Mouse (Mus musculus): ENCODE measurements around the gene Tgfbr3. TPM values are rescaled to one million over a fixed set of nuclear protein-coding genes. Genes with fewer than 3 reads are reported as not detected.
A peak's percentile ranks its signal among the peaks of the same experiment; 100 is the strongest.

Tgfbr3 gene
- polyA plus RNA-seq, 1 experiment from 2014 or later: 38.2 TPM

DNA sequence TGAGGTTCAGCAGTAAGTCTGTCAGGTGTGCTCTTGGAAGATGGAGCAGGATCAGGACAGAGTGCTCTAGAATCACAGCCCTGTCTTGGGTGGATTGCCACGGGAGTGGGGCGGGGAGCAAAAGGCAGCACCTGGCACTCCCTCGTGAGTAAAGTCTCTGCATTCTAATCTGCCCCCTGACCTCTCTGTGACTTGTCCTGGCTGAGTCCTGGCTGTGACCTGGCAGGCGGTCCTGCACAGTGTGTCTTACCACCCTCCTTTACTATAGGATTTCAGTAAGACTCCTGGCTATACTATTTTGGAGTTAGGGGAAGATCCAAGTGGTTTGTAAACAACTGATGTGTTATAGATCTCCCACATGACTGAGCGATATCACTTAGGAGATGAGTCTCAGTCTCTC is 199.5 kb downstream of the Tgfbr3 start:
- no peak overlapping the region for H3K27ac ChIP-seq (ENCODE audit: low read depth, low read length)
- WGBS: 54% methylated on average over 5 of the region's 5 CpGs
- H3K4me2 ChIP-seq: no peak overlapping the region
- H3K4me1 ChIP-seq (replicated peaks; ENCODE audit: control insufficient read depth, insufficient read depth, low read length): no peaks in the 10 kb centered on the region
- ATAC-seq (replicated peaks; ENCODE audit: low FRiP score) (no peak), DNase-seq (ENCODE audit: low spot score) (no peak)
- no peak overlapping the region for H3K4me3 ChIP-seq (ENCODE audit: low read depth, low read length)
- H3K36me3 ChIP-seq (ENCODE audit: control insufficient read depth, insufficient read depth, low read length): no peaks in the 10 kb centered on the region
- H3K9ac ChIP-seq (ENCODE audit: low read depth, low read length): no peak overlapping the region
- no peaks in the 10 kb centered on the region for H3K27me3 ChIP-seq (replicated peaks; ENCODE audit: control insufficient read depth, insufficient read depth, low read length)
- H3K9me3 ChIP-seq (ENCODE audit: control insufficient read depth, low read length): no peaks in the 10 kb centered on the region

GRCm38 (mm10) chr5:107087829-107088808 is 201.3 kb downstream of the Tgfbr3 start:
- WGBS: 57% methylated on average over 12 of the region's 12 CpGs
- Histone ChIP-seq H3K9ac (ENCODE audit: low read depth, low read length) (no peak overlapping the region), H3K36me3 (ENCODE audit: control insufficient read depth, insufficient read depth, low read length) (no peaks in the 10 kb centered on the region), H3K27ac (ENCODE audit: low read depth, low read length) (peak overlapping the region; percentile 16; the same call in 1 of the 2 replicates), H3K4me2 (no peak overlapping the region), H3K4me3 (ENCODE audit: low read depth, low read length) (no peak overlapping the region), H3K4me1 (replicated peaks; ENCODE audit: control insufficient read depth, insufficient read depth, low read length) (no peaks in the 10 kb centered on the region), H3K27me3 (replicated peaks; ENCODE audit: control insufficient read depth, insufficient read depth, low read length) (no peaks in the 10 kb centered on the region), H3K9me3 (ENCODE audit: control insufficient read depth, low read length) (no peaks in the 10 kb centered on the region)
- no peak for ATAC-seq (replicated peaks; ENCODE audit: low FRiP score)
- DNase-seq (ENCODE audit: low spot score): no peak

DNA sequence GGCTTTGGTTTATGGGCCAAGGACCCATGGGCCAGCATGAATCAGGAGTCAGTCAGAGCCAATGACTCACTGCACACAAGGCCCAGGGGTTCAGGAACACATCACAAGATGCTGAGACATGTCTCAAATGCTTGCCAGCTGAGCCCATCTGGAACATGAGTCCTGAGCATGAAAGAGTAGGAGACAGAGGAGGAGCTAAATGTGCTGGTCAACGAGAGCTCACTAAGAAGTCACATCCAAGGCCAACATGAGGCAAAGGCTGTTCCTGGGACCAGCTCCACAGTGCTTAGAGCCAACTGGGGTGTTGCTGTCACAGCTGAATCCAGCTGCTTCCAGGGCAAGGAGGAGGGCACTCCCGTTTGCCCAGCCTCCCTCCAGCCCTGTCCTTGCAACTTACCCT is 202.1 kb downstream of the Tgfbr3 start:
- no peak for ATAC-seq (replicated peaks; ENCODE audit: low FRiP score)
- H3K27ac ChIP-seq (ENCODE audit: low read depth, low read length): no peak overlapping the region

GRCm38 (mm10) chr5:107086166-107086565 is 203.3 kb downstream of the Tgfbr3 start:
- H3K4me1 ChIP-seq (replicated peaks; ENCODE audit: control insufficient read depth, insufficient read depth, low read length): peaks cover 2% of the 10 kb centered on the region; the same call in 1 of the 2 replicates
- no peaks in the 10 kb centered on the region for H3K36me3 ChIP-seq (ENCODE audit: control insufficient read depth, insufficient read depth, low read length)
- H3K9me3 ChIP-seq (ENCODE audit: control insufficient read depth, low read length): no peaks in the 10 kb centered on the region
- WGBS: 86% methylated on average over 5 of the region's 5 CpGs
- DNase-seq (ENCODE audit: low spot score) (no peak), ATAC-seq (replicated peaks; ENCODE audit: low FRiP score) (no peak)
- H3K27ac ChIP-seq (ENCODE audit: low read depth, low read length): no peak overlapping the region
- no peak overlapping the region for H3K9ac ChIP-seq (ENCODE audit: low read depth, low read length)
- no peak overlapping the region for H3K4me2 ChIP-seq
- H3K4me3 ChIP-seq (ENCODE audit: low read depth, low read length): no peak overlapping the region
- H3K27me3 ChIP-seq (replicated peaks; ENCODE audit: control insufficient read depth, insufficient read depth, low read length): no peaks in the 10 kb centered on the region

More for the DNA sequence above, 202.1 kb downstream of the Tgfbr3 start:
- Histone ChIP-seq H3K9me3 (ENCODE audit: control insufficient read depth, low read length) (no peaks in the 10 kb centered on the region), H3K27me3 (replicated peaks; ENCODE audit: control insufficient read depth, insufficient read depth, low read length) (no peaks in the 10 kb centered on the region), H3K4me3 (ENCODE audit: low read depth, low read length) (no peak overlapping the region), H3K36me3 (ENCODE audit: control insufficient read depth, insufficient read depth, low read length) (no peaks in the 10 kb centered on the region), H3K4me1 (replicated peaks; ENCODE audit: control insufficient read depth, insufficient read depth, low read length) (no peaks in the 10 kb centered on the region), H3K9ac (ENCODE audit: low read depth, low read length) (no peak overlapping the region), H3K4me2 (no peak overlapping the region)
- no peak for DNase-seq (ENCODE audit: low spot score)
- WGBS: 57% methylated on average over 2 of the region's 2 CpGs

GRCm38 (mm10) chr5:107084431-107084830 is 205.0 kb downstream of the Tgfbr3 start:
- no peak overlapping the region for H3K27ac ChIP-seq (ENCODE audit: low read depth, low read length)
- no peaks in the 10 kb centered on the region for H3K27me3 ChIP-seq (replicated peaks; ENCODE audit: control insufficient read depth, insufficient read depth, low read length)
- DNase-seq (ENCODE audit: low spot score) (no peak), ATAC-seq (replicated peaks; ENCODE audit: low FRiP score) (no peak)
- no peak overlapping the region for H3K4me3 ChIP-seq (ENCODE audit: low read depth, low read length)
- H3K4me1 ChIP-seq (replicated peaks; ENCODE audit: control insufficient read depth, insufficient read depth, low read length): peaks cover 12% of the 10 kb centered on the region; the same call in 1 of the 2 replicates
- no peaks in the 10 kb centered on the region for H3K9me3 ChIP-seq (ENCODE audit: control insufficient read depth, low read length)
- H3K9ac ChIP-seq (ENCODE audit: low read depth, low read length): no peak overlapping the region
- WGBS: 69% methylated on average over 4 of the region's 4 CpGs
- no peak overlapping the region for H3K4me2 ChIP-seq
- no peaks in the 10 kb centered on the region for H3K36me3 ChIP-seq (ENCODE audit: control insufficient read depth, insufficient read depth, low read length)

DNA sequence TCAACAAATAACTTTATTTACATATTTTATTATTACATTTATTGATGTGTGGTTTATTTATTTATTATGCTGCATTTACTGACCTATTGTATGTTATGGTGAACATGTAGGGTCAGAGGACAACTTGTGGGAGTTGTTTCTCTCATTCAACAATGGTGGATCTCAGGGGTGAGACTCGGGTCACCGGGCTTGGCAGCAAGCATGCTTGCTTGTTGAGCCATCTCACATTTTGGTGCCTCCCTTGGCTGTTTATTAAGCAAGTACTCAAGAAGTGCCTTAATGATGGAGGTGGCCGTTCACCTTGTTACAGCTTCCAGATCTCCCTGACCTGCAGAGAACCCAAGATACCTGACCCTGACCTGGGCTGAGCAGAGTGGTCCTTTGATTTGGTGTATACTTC is 207.4 kb downstream of the Tgfbr3 start:
- WGBS: 79% methylated on average over 3 of the region's 3 CpGs
- Histone ChIP-seq H3K4me1 (replicated peaks; ENCODE audit: control insufficient read depth, insufficient read depth, low read length) (peaks cover 15% of the 10 kb centered on the region; the same call in 1 of the 2 replicates), H3K27ac (ENCODE audit: low read depth, low read length) (no peak overlapping the region), H3K4me2 (no peak overlapping the region), H3K9ac (ENCODE audit: low read depth, low read length) (no peak overlapping the region), H3K36me3 (ENCODE audit: control insufficient read depth, insufficient read depth, low read length) (no peaks in the 10 kb centered on the region), H3K4me3 (ENCODE audit: low read depth, low read length) (no peak overlapping the region), H3K9me3 (ENCODE audit: control insufficient read depth, low read length) (no peaks in the 10 kb centered on the region), H3K27me3 (replicated peaks; ENCODE audit: control insufficient read depth, insufficient read depth, low read length) (no peaks in the 10 kb centered on the region)
- ATAC-seq (replicated peaks; ENCODE audit: low FRiP score) (no peak), DNase-seq (ENCODE audit: low spot score) (no peak)

- Histone ChIP-seq H3K9ac (ENCODE audit: low read depth, low read length) (no peak overlapping the region), H3K4me2 (no peak overlapping the region), H3K27me3 (replicated peaks; ENCODE audit: control insufficient read depth, insufficient read depth, low read length) (no peaks in the 10 kb centered on the region), H3K4me1 (replicated peaks; ENCODE audit: control insufficient read depth, insufficient read depth, low read length) (peaks cover 15% of the 10 kb centered on the region; the same call in 1 of the 2 replicates), H3K36me3 (ENCODE audit: control insufficient read depth, insufficient read depth, low read length) (no peaks in the 10 kb centered on the region), H3K4me3 (ENCODE audit: low read depth, low read length) (no peak overlapping the region), H3K27ac (ENCODE audit: low read depth, low read length) (no peak overlapping the region), H3K9me3 (ENCODE audit: control insufficient read depth, low read length) (no peaks in the 10 kb centered on the region)
- DNase-seq (ENCODE audit: low spot score) (no peak), ATAC-seq (replicated peaks; ENCODE audit: low FRiP score) (no peak; the same call in 1 of the 2 replicates)
- 37% methylated on average over 12 of the region's 12 CpGs for WGBS
Observed at GRCm38 (mm10) chr5:107080986-107081624, 208.3 kb downstream of the Tgfbr3 start.

GRCm38 (mm10) chr5:107079920-107080319 is 209.5 kb downstream of the Tgfbr3 start:
- DNase-seq (ENCODE audit: low spot score) (no peak), ATAC-seq (replicated peaks; ENCODE audit: low FRiP score) (no peak)
- no peak overlapping the region for H3K27ac ChIP-seq (ENCODE audit: low read depth, low read length)
- 37% methylated on average over 8 of the region's 8 CpGs for WGBS
- no peak overlapping the region for H3K9ac ChIP-seq (ENCODE audit: low read depth, low read length)
- H3K9me3 ChIP-seq (ENCODE audit: control insufficient read depth, low read length): no peaks in the 10 kb centered on the region
- peaks cover 18% of the 10 kb centered on the region; the same call in 1 of the 2 replicates for H3K4me1 ChIP-seq (replicated peaks; ENCODE audit: control insufficient read depth, insufficient read depth, low read length)
- no peaks in the 10 kb centered on the region for H3K36me3 ChIP-seq (ENCODE audit: control insufficient read depth, insufficient read depth, low read length)
- no peaks in the 10 kb centered on the region for H3K27me3 ChIP-seq (replicated peaks; ENCODE audit: control insufficient read depth, insufficient read depth, low read length)
- H3K4me3 ChIP-seq (ENCODE audit: low read depth, low read length): no peak overlapping the region
- no peak overlapping the region for H3K4me2 ChIP-seq
